Mouse (Mus musculus) intestine, embryonic 15.5 days (tissue): ENCODE results near the gene Vrtn. TPM values are rescaled to one million over a fixed set of nuclear protein-coding genes. Genes with fewer than 3 reads are reported as not detected.

Experiments used
- ATAC-seq: fragments of 200-750 bp; cut with Nextera tagmentation; 2 replicates; pipeline ENCODE4 v1.8.0; 2017; ENCODE audit warnings: moderate TSS enrichment, moderate library complexity
- H3K27ac ChIP-seq: fragments of 300-500 bp; sonication (generic); 2 replicates; pipeline ENCODE4 v1.5.1; 2015; ENCODE audit warnings: mild to moderate bottlenecking, inconsistent platforms
- H3K27me3 ChIP-seq: fragments of 300-500 bp; sonication (generic); replicated peaks from 2 replicates; pipeline ENCODE4 v1.6.1; 2015; ENCODE audit warnings: inconsistent platforms
- H3K36me3 ChIP-seq: fragments of 300-500 bp; sonication (generic); 2 replicates; pipeline ENCODE4 v1.6.1; 2015; ENCODE audit warnings: inconsistent platforms
- H3K4me1 ChIP-seq: fragments of 300-500 bp; sonication (generic); replicated peaks from 2 replicates; pipeline ENCODE4 v1.6.1; 2015; ENCODE audit warnings: inconsistent platforms
- H3K4me2 ChIP-seq: fragments of 300-500 bp; sonication (generic); replicated peaks from 2 replicates; pipeline ENCODE4 v1.6.1; 2015; ENCODE audit warnings: mild to moderate bottlenecking, inconsistent platforms
- H3K4me3 ChIP-seq: fragments of 300-500 bp; sonication (generic); replicated peaks from 2 replicates; pipeline ENCODE4 v1.5.1; 2015; ENCODE audit warnings: inconsistent platforms
- H3K9ac ChIP-seq: fragments of 300-500 bp; sonication (generic); 2 replicates; pipeline ENCODE4 v1.6.1; 2015; ENCODE audit warnings: inconsistent platforms
- H3K9me3 ChIP-seq: fragments of 300-500 bp; sonication (generic); 2 replicates; pipeline ENCODE4 v1.6.1; 2016; ENCODE audit warnings: inconsistent platforms
- WGBS: fragments of 180-500 bp; shearing (Covaris S2); methylation state at CpG from one replicate; pipeline ENCODE4 v1.1.7; 2015; 5-methylcytosine and 5-hydroxymethylcytosine counted together
- polyA plus RNA-seq: library from polyadenylated mRNA; unstranded; fragments of >200 nt; fragmentation: Nextera tagmentation; extraction: Ambion mirVana; gene quantifications from 2 replicates; pipeline ENCODE4 v1.2.1, GENCODE M21; 2015

The Vrtn gene
- polyA plus RNA-seq, 1 experiment from 2014 or later: not detected

DNA sequence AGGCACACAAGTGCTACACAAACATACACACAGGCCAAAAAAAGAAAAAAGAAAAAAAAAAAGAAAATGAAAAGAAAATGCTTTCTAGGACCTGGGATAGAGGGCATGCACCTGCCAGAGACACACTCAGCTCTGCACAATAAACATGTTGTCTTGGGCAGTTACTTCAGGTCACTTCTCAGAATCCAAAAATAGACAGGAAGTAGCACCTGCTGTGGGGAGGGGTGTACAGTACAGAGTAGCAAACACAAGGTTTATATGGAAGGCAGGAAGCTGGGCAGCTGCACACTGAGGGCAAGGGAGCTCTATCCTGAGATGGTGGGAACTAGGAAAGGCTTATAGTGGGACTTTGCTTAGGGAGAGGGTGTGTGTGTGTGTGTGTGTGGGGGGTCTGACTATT, 50.5 kb downstream of the Vrtn start:
- Histone ChIP-seq H3K27me3 (0 out of 2 replicates have a peak, but pooled peaks cover 4% of the 10 kb centered on the region), H3K4me1 (no peaks in the 10 kb centered on the region), H3K36me3 (no peaks in the 10 kb centered on the region), H3K9ac (no peak overlapping the region), H3K9me3 (no peaks in the 10 kb centered on the region), H3K27ac (no peak overlapping the region), H3K4me2 (no peak overlapping the region), H3K4me3 (no peak overlapping the region)
- ATAC-seq: no peak

DNA sequence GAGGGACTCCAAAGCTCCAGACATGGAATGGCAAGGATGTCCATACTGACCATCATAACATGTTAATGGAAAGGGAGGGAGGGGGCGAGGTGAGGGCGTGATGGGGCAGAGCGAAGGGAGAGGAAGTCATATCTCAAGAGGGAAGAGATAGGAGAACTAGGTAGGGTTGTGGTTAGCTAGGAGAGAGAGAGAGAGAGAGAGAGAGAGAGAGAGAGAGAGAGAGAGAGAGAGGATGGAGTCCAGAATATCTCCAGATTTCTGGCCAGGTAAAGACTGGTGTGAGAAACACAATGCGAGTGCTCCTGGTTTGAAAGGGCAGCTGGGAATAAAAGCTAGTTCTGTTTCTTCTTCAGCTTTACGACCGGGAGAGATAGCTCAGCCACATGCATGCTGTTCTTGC, 51.3 kb downstream of the Vrtn start:
- Histone ChIP-seq H3K9me3 (no peaks in the 10 kb centered on the region), H3K36me3 (no peaks in the 10 kb centered on the region), H3K27me3 (peaks cover 6% of the 10 kb centered on the region; the same call in 1 of the 2 replicates)

DNA sequence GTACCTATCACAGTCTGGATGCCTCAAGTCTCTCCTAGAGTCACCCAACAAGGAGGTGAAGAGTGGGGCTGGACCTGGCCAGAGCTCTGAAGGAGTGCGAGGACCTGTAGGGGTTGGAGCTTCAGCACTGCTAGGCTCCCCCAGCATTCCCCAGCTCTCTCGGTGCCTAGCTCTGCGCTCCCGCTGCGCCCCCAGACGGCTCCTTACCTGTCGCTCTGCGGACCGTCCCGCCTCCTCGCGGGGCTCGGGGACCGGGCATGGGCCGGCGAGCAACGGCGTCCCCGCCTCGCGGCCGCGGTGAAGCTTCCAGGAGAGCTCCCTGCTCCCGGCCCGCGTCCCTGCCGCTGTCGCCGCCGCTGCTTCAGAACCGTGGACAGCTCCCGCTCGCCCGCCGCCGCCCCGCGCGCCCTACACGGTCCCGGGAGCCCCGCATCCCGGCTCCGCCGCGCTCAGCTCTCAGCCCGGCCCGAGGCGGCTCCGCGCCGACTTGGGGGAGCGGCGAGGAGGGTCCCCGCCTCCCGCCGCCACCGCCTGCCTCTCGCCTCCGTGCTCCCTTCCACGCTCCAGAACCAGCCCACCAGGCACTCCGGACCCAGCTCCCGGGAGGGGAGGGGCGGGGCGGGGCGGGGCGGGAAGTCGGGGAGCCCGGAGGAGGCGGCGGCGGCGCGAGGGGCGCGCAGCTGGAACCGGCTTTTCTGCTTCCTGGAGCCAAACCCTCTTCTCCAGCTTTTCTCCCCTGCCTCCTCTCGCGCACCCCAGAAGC, 57.7 kb downstream of the Vrtn start, which contains the start of gene Syndig1l:
Gene Syndig1l, minus strand, starts transcription at position 513 of the 763 bp plus-strand sequence.
- no peak within 1 kb of the TSS for H3K27ac ChIP-seq
- H3K4me1 ChIP-seq: no peaks in the 10 kb centered on the region; the same call in none of the 2 replicates
- under 1% methylated on average over 66 of the region's 79 CpGs for WGBS
- no peak within 1 kb of the TSS for H3K9ac ChIP-seq
- no peaks in the 10 kb centered on the region for H3K36me3 ChIP-seq
- peak; percentile 87 for ATAC-seq
- H3K4me3 ChIP-seq: peak within 1 kb of the TSS; percentile 59
- H3K9me3 ChIP-seq: no peaks in the 10 kb centered on the region
- H3K27me3 ChIP-seq: peaks cover 30% of the 10 kb centered on the region
- peak within 1 kb of the TSS; percentile 96 for H3K4me2 ChIP-seq

More for the DNA sequence above, 51.3 kb downstream of the Vrtn start:
- Histone ChIP-seq H3K9ac (no peak overlapping the region), H3K4me1 (no peaks in the 10 kb centered on the region), H3K27ac (no peak overlapping the region), H3K4me3 (no peak overlapping the region), H3K4me2 (no peak overlapping the region)
- no peak for ATAC-seq
- 78% methylated on average over 6 of the region's 6 CpGs for WGBS

Other genes with a start within 250 kb of the Vrtn start
- 37.1 and 39.5 TPM in 2 replicates for gene Entpd5, start 232.0 kb upstream of the Vrtn start, polyA plus RNA-seq
- 0.52 and 0.80 TPM in 2 replicates for gene Bbof1, start 231.9 kb upstream of the Vrtn start, polyA plus RNA-seq
- gene Rnf113a2, start 223.8 kb upstream of the Vrtn start, polyA plus RNA-seq: 21.6 and 23.6 TPM in 2 replicates
- gene Aldh6a1, start 190.0 kb upstream of the Vrtn start, polyA plus RNA-seq: 29.0 and 31.8 TPM in 2 replicates
- 15.2 and 16.9 TPM in 2 replicates for gene Lin52, start 189.6 kb upstream of the Vrtn start, polyA plus RNA-seq
- gene Vsx2, start 71.3 kb upstream of the Vrtn start, polyA plus RNA-seq: not detected in 2 replicates
- gene Abcd4, start 23.6 kb upstream of the Vrtn start, polyA plus RNA-seq: 16.5 and 20.8 TPM in 2 replicates
- gene Syndig1l, start 57.8 kb downstream of the Vrtn start, polyA plus RNA-seq: 0.10 and 0.15 TPM in 2 replicates
- 76.7 and 77.9 TPM in 2 replicates for gene Npc2, start 132.1 kb downstream of the Vrtn start, polyA plus RNA-seq
- gene Isca2, start 132.2 kb downstream of the Vrtn start, polyA plus RNA-seq: 124 and 134 TPM in 2 replicates
- 0.75 and 1.6 TPM in 2 replicates for gene Ltbp2, start 235.5 kb downstream of the Vrtn start, polyA plus RNA-seq